Mouse (Mus musculus) MEL (cell line): ENCODE measurements around the gene Pcdh19. TPM values are rescaled to one million over a fixed set of nuclear protein-coding genes. Genes with fewer than 3 reads are reported as not detected.
"Not testable (repeated sequence)": the region's sequence is repeated elsewhere in the genome, so short reads cannot be mapped to it uniquely, and the experiment has no call there.

ENCODE experiments used
- DNase-seq: peaks from one replicate; pipeline ENCODE4 v3.0.0; 2011; ENCODE audit warnings: low read depth, low spot score
- H3K27ac ChIP-seq: 2 replicates; pipeline ENCODE4 v1.5.1; 2012; ENCODE audit warnings: low read depth, mild to moderate bottlenecking, control low read depth, low read length, moderate library complexity; ENCODE audit not compliant: control insufficient read depth
- H3K27me3 ChIP-seq, 2 experiments: fragments of 150-350 bp in 1 of 2; sonication (generic) in 1 of 2; 2 replicates each; pipeline ENCODE4 v1.6.1; 2012; ENCODE audit warnings: low read length in 2 of 2, mild to moderate bottlenecking in 2 of 2, improper control_type of control experiment in 1 of 2, moderate library complexity in 1 of 2; ENCODE audit not compliant: insufficient read depth in 2 of 2, control insufficient read depth in 1 of 2
- H3K36me3 ChIP-seq, 2 experiments: 2 replicates each; pipeline ENCODE4 v1.6.1; 2012 to 2014; ENCODE audit warnings: low read length in 2 of 2, improper control_type of control experiment in 1 of 2, inconsistent platforms in 1 of 2, mild to moderate bottlenecking in 1 of 2; ENCODE audit not compliant: insufficient read depth in 2 of 2, control insufficient read depth in 1 of 2
- H3K4me1 ChIP-seq, 2 experiments: fragments of 150-350 bp in 1 of 2; sonication (generic) in 1 of 2; 2 replicates each; pipeline ENCODE4 v1.6.1; 2012; ENCODE audit warnings: low read length in 2 of 2, improper control_type of control experiment in 1 of 2, mild to moderate bottlenecking in 1 of 2; ENCODE audit not compliant: insufficient read depth in 2 of 2, control insufficient read depth in 1 of 2
- H3K4me3 ChIP-seq, 2 experiments: fragments of 150-350 bp in 1 of 2; sonication (generic) in 1 of 2; 2 replicates each; pipeline ENCODE4 v1.5.1; 2012; ENCODE audit warnings: low read depth in 2 of 2, low read length in 2 of 2, mild to moderate bottlenecking in 2 of 2, moderate library complexity in 2 of 2, control low read depth in 1 of 2, improper control_type of control experiment in 1 of 2; ENCODE audit not compliant: control insufficient read depth in 1 of 2, insufficient read depth in 1 of 2
- H3K79me2 ChIP-seq: 2 replicates; pipeline ENCODE4 v1.6.1; 2012; ENCODE audit warnings: mild to moderate bottlenecking, low read length, moderate library complexity; ENCODE audit not compliant: control insufficient read depth, poor library complexity, insufficient read depth
- H3K9ac ChIP-seq: 2 replicates; pipeline ENCODE4 v1.6.1; 2012; ENCODE audit warnings: low read depth, mild to moderate bottlenecking, control low read depth, low read length, moderate library complexity; ENCODE audit not compliant: control insufficient read depth, poor library complexity, severe bottlenecking
- H3K9me3 ChIP-seq: fragments of 150-350 bp; sonication (generic); replicated peaks from 2 replicates; pipeline ENCODE4 v1.6.1; 2012; ENCODE audit warnings: mild to moderate bottlenecking, low read length, improper control_type of control experiment, moderate library complexity; ENCODE audit not compliant: insufficient read depth
- CHD1 ChIP-seq: IDR thresholded peaks from 2 replicates; pipeline ENCODE4 v1.6.1; 2012; ENCODE audit warnings: low read depth, mild to moderate bottlenecking, inconsistent platforms, low read length, improper control_type of control experiment
- ELF1 ChIP-seq: IDR thresholded peaks from 2 replicates; pipeline ENCODE4 v1.6.1; 2014; ENCODE audit warnings: low read depth, mild to moderate bottlenecking, inconsistent platforms, low read length, improper control_type of control experiment, moderate library complexity
- EP300 ChIP-seq, 2 experiments: IDR thresholded peaks; 2 replicates each; pipeline ENCODE4 v1.6.1; 2011; ENCODE audit warnings: improper control_type of control experiment in 2 of 2, low read length in 2 of 2, low read depth in 1 of 2, mild to moderate bottlenecking in 1 of 2
- ETS1 ChIP-seq: IDR thresholded peaks from 2 replicates; pipeline ENCODE4 v1.6.1; 2012; ENCODE audit warnings: low read depth, mild to moderate bottlenecking, inconsistent platforms, low read length, improper control_type of control experiment, moderate library complexity
- GABPA ChIP-seq: IDR thresholded peaks from 2 replicates; pipeline ENCODE4 v1.6.1; 2012; ENCODE audit warnings: low read depth, mild to moderate bottlenecking, inconsistent platforms, low read length, improper control_type of control experiment, moderate library complexity
- GATA1 ChIP-seq: IDR thresholded peaks from 2 replicates; pipeline ENCODE4 v1.6.1; 2011; ENCODE audit warnings: low read depth, low read length, improper control_type of control experiment
- HCFC1 ChIP-seq: IDR thresholded peaks from 2 replicates; pipeline ENCODE4 v1.6.1; 2012; ENCODE audit warnings: low read depth, mild to moderate bottlenecking, inconsistent platforms, low read length, improper control_type of control experiment, moderate library complexity
- JUND ChIP-seq: IDR thresholded peaks from 2 replicates; pipeline ENCODE4 v1.6.1; 2011; ENCODE audit warnings: low read depth, mild to moderate bottlenecking, improper control_type of control experiment, low read length
- MAZ ChIP-seq: IDR thresholded peaks from 2 replicates; pipeline ENCODE4 v1.6.1; 2012; ENCODE audit warnings: low read depth, mild to moderate bottlenecking, inconsistent platforms, low read length, improper control_type of control experiment
- MEF2A ChIP-seq: IDR thresholded peaks from 2 replicates; pipeline ENCODE4 v1.6.1; 2014; ENCODE audit warnings: low read depth, mild to moderate bottlenecking, inconsistent platforms, low read length, improper control_type of control experiment; ENCODE audit not compliant: poor library complexity, insufficient replicate concordance, severe bottlenecking; ENCODE audit errors: extremely low read depth
- MYB ChIP-seq: IDR thresholded peaks from 2 replicates; pipeline ENCODE4 v1.6.1; 2011; ENCODE audit warnings: mild to moderate bottlenecking, low read depth, low read length, improper control_type of control experiment
- MYC ChIP-seq: IDR thresholded peaks from 2 replicates; pipeline ENCODE4 v1.6.1; 2011; ENCODE audit warnings: low read depth, mild to moderate bottlenecking, low read length, improper control_type of control experiment, moderate library complexity
- NELFE ChIP-seq: IDR thresholded peaks from 2 replicates; pipeline ENCODE4 v1.6.1; 2011; ENCODE audit warnings: low read depth, low read length, improper control_type of control experiment
- NRF1 ChIP-seq: IDR thresholded peaks from 2 replicates; pipeline ENCODE4 v1.6.1; 2014; ENCODE audit warnings: low read depth, mild to moderate bottlenecking, inconsistent platforms, low read length, improper control_type of control experiment, moderate library complexity; ENCODE audit not compliant: poor library complexity, insufficient read depth, severe bottlenecking
- POLR2AphosphoS2 ChIP-seq: IDR thresholded peaks from 2 replicates; pipeline ENCODE4 v1.6.1; 2011; ENCODE audit warnings: low read length, improper control_type of control experiment
- RAD21 ChIP-seq: IDR thresholded peaks from 2 replicates; pipeline ENCODE4 v1.6.1; 2011; ENCODE audit warnings: mild to moderate bottlenecking, low read depth, low read length, improper control_type of control experiment
- SIN3A ChIP-seq: IDR thresholded peaks from 2 replicates; pipeline ENCODE4 v1.6.1; 2012; ENCODE audit warnings: low read length, improper control_type of control experiment, inconsistent platforms
- TCF12 ChIP-seq: IDR thresholded peaks from 2 replicates; pipeline ENCODE4 v1.6.1; 2014; ENCODE audit warnings: low read depth, mild to moderate bottlenecking, inconsistent platforms, low read length, improper control_type of control experiment, moderate library complexity
- UBTF ChIP-seq: IDR thresholded peaks from 2 replicates; pipeline ENCODE4 v1.6.1; 2012; ENCODE audit warnings: low read depth, mild to moderate bottlenecking, inconsistent platforms, low read length, improper control_type of control experiment, moderate library complexity, borderline replicate concordance; ENCODE audit not compliant: insufficient read depth
- USF2 ChIP-seq, 2 experiments: IDR thresholded peaks; 2 replicates each; pipeline ENCODE4 v1.6.1; 2011 to 2012; ENCODE audit warnings: improper control_type of control experiment in 2 of 2, low read length in 2 of 2, borderline replicate concordance in 1 of 2, inconsistent platforms in 1 of 2, low read depth in 1 of 2, mild to moderate bottlenecking in 1 of 2; ENCODE audit not compliant: insufficient read depth in 1 of 2
- ZC3H11A ChIP-seq: IDR thresholded peaks from 2 replicates; pipeline ENCODE4 v1.6.1; 2012; ENCODE audit warnings: low read depth, mild to moderate bottlenecking, inconsistent platforms, low read length, improper control_type of control experiment
- ZMIZ1 ChIP-seq: IDR thresholded peaks from 2 replicates; pipeline ENCODE4 v1.6.1; 2012; ENCODE audit warnings: low read depth, mild to moderate bottlenecking, inconsistent platforms, low read length, improper control_type of control experiment, moderate library complexity
- polyA plus RNA-seq, 2 experiments: library from polyadenylated mRNA; stranded (reverse) in 1 of 2; unstranded in 1 of 2; fragments of >175 nt in 1 of 2; fragments of >200 nt in 1 of 2; gene quantifications; 2 replicates each; pipeline versions ENCODE4 v1.2.1 to v1.2.4; 2012; ENCODE audit warnings: low replicate concordance in 2 of 2, low read depth in 1 of 2; ENCODE audit not compliant: insufficient read length in 2 of 2, insufficient read depth in 1 of 2, missing spikeins in 1 of 2
- total RNA-seq: library from RNA; depleted of rRNA; stranded (reverse); fragments of 300-350 nt; gene quantifications from 2 replicates; pipeline ENCODE4 v1.2.3, GENCODE M21; 2012

Pcdh19 gene
- total and polyA plus RNA-seq, 3 experiments = 0.04 TPM; not detected in 2

DNA sequence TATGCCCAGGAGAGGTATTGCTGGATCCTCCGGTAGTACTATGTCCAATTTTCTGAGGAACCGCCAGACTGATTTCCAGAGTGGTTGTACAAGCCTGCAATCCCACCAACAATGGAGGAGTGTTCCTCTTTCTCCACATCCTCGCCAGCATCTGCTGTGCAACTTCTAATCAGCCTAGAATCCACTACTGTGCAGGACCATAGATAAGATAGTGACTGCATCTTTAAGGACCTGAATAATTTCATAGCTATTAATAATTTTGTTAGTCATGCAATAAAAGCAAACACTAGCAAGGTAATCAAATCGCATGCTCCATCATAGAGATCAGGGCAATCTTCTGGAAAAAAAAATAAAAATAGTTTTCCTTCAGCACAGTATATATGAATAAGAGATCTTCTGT is 9.1 kb upstream of the Pcdh19 start:
- not testable (repeated sequence) for H3K4me3 ChIP-seq, H3K27me3 ChIP-seq, H3K9me3 ChIP-seq, H3K36me3 ChIP-seq, H3K27ac ChIP-seq, DNase-seq, H3K4me1 ChIP-seq, H3K9ac ChIP-seq, H3K79me2 ChIP-seq
- TF ChIP-seq MEF2A (peak; percentile 45; the same call in 1 of the 2 replicates), EP300 (IDR thresholded peaks at IDR 0.05; ENCODE audit: low read depth in 1 of 2, low read length in 2 of 2) (peak; percentile 27 to 29; a peak in 2 of 4 replicates), GATA1 (peak; percentile 56), TCF12 (peak; percentile 58; the same call in 1 of the 2 replicates)

DNA sequence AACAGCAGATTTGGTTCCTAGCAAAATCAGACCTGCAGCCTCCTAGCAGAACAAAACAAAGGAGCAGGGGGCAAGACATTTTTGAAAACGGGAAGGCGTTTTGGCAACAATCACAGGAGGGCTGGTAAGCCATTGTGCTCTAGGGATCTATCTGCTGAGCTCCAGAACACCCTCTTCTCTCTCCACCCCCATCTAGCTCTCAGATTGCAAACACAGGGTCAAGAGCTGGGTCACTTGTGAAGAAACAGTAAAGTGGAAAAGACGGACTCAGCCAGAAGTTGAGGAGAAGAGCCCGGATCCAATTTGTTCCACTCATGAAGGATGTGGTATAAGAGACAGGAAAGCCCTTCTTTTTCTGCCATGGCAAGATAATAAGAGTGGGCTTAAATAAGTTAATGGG is 7.7 kb upstream of the Pcdh19 start:
- TF ChIP-seq MAZ = no peak
- TF ChIP-seq USF2 (IDR thresholded peaks at IDR 0.05; ENCODE audit: borderline replicate concordance in 1 of 2, insufficient read depth in 1 of 2, low read depth in 1 of 2, low read length in 2 of 2) = no peak
- TF ChIP-seq POLR2AphosphoS2 = no peak
- TF ChIP-seq GATA1 = no peak
- no peak for TF ChIP-seq ELF1
- no peak for TF ChIP-seq HCFC1
- no peak for TF ChIP-seq UBTF
- TF ChIP-seq CHD1 = no peak
- TF ChIP-seq GABPA = no peak
- TF ChIP-seq RAD21 = no peak
- TF ChIP-seq SIN3A = no peak
- no peak for TF ChIP-seq ZMIZ1
- TF ChIP-seq NRF1 = no peak
- TF ChIP-seq JUND = no peak
- no peak for TF ChIP-seq ETS1
- no peak for TF ChIP-seq MYB
- TF ChIP-seq MEF2A = no peak
- no peak for TF ChIP-seq NELFE
- no peak for TF ChIP-seq MYC
- no peak for TF ChIP-seq ZC3H11A
- no peak overlapping the region for H3K4me3 ChIP-seq
- no peaks in the 10 kb centered on the region for H3K9me3 ChIP-seq
- no peak overlapping the region for H3K27ac ChIP-seq
- DNase-seq = no peak
- H3K9ac ChIP-seq = no peak overlapping the region
- 0 out of 4 replicates have a peak, but pooled peaks cover 0 to 2% of the 10 kb centered on the region in 2 experiments for H3K4me1 ChIP-seq
- H3K27me3 ChIP-seq = no peaks in the 10 kb centered on the region
- H3K79me2 ChIP-seq = no peaks in the 10 kb centered on the region; the same call in 1 of the 2 replicates
- H3K36me3 ChIP-seq = peaks cover 0 to 2% of the 10 kb centered on the region in 2 experiments; a peak in 1 of 4 replicates
